Mouse (Mus musculus): ENCODE measurements around the gene Mttp. TPM values are rescaled to one million over a fixed set of nuclear protein-coding genes. Genes with fewer than 3 reads are reported as not detected.
"Not testable (repeated sequence)": the region's sequence is repeated elsewhere in the genome, so short reads cannot be mapped to it uniquely, and the experiment has no call there.

The Mttp gene
- total RNA-seq, 2 experiments from 2014 or later: 5.4 to 6.2 TPM

- intact Hi-C loops (cut with DNase I): no loop called here
- DNase-seq: no peak
These were observed 5.1 kb downstream of the Mttp start for GRCm38 (mm10) chr3:138139663-138140062.

DNA sequence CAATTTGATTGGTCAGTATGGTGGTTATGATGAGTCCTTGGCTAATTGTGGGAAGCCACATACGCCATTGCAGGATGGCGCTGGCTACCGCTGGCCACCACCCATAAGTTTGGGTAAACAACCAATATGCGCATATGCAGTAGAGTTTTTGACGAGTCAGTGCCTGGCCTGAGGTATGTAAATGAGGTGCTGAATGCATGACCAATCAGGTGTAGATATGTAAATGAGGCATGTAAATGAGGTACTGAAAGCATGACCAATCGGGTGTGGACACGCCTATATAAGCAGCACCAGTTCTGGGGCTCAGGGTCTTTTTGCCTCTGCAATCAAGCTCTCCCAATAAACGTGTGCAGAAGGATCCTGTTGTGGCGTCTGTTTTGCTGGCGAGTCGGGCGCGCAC lies 6.6 kb downstream of the Mttp start:
- intact Hi-C loops (cut with DNase I); DNase-seq: not testable (repeated sequence)

DNA sequence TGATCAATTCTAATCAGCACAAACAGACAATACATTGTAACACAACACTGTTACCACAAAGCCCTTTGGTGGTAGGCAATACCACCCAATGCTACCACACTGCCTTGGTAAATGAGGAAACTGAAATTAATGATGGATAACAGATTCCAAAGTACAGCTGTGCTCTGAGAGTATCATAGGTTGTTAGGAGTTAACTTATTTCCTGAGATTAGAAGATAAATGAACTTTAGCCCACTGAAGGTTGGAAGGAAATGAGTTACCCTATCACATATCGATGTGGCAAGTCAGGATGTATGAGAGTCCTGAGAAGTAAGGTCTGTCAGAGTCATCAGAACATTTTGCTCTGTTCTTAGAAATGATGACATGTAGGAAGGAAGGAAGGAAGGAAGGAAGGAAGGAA lies 10.2 kb downstream of the Mttp start:
- intact Hi-C loops (cut with DNase I): no loop called here
- no peak for DNase-seq

DNA sequence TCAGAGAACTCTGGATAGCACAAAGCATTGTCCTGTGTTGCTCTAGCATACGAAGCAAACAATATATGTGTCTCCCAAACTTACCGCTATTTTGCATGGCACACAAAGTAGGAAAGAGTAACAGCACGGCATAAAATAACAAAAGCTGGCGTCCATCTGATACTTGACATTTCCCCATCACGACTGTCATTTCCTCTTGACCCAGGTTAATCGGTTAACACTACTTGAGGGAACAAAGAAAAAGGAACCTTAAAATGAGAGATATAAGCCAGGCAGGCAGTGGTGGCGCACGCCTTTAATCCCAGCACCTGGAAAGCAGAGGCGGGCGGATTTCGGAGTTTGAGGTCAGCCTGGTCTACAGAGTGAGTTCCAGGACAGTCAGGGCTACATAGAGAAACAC lies 10.9 kb downstream of the Mttp start:
- intact Hi-C loops (cut with DNase I): no loop called here
- DNase-seq: no peak

DNA sequence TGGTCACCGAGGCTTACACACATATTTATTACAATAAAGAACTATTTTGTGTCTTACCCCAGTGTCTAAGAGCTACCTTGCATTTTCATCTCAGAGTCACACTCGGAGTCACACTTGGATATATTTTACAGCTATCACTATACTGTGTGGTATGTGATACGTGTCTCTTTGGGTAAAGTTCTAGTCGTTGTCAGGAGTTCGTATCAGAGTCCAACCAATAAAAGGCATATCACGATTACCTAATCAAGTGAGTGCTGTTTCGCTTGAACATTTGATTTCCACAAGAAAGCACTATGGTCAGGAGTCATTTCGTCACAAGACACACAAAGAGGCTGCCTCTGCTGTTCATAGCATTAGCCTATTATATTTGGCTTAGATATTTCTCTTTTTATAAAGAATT lies 11.3 kb downstream of the Mttp start:
- intact Hi-C loops (cut with DNase I): no loop called here
- no peak for DNase-seq

GRCm38 (mm10) chr3:138131168-138131567 lies 13.6 kb downstream of the Mttp start:
- DNase-seq: no peak
- intact Hi-C loops (cut with DNase I): no loop called here

DNA sequence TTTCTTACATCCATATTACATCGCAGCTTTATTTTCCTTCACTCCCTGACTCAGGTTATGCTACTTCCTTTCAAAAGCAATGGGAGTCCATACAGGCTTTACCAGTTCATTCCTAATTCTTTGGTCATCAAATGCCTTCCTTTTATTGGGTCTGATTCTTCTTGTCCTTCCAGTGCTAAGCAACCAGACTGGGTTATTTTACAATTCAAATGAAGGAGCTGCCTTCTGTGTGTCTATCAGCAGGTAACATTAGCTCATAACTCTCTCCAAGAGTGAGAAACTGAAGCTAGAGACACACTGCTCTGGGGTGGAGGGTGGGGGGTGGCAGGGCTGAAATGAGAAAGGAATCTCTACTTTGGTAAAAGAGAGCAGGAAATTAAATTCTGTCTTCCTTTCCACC lies 14.1 kb downstream of the Mttp start:
- DNase-seq: no peak
- intact Hi-C loops (cut with DNase I): no loop called here

- intact Hi-C loops (cut with DNase I): no loop called here
These were observed 15.7 kb downstream of the Mttp start for GRCm38 (mm10) chr3:138129110-138129509.

GRCm38 (mm10) chr3:138123842-138124241 lies 20.9 kb downstream of the Mttp start:
- intact Hi-C loops (cut with DNase I): no loop called here

More at GRCm38 (mm10) chr3:138129110-138129509, 15.7 kb downstream of the Mttp start:
- no peak for DNase-seq

GRCm38 (mm10) chr3:138121461-138121860 lies 23.3 kb downstream of the Mttp start:
- intact Hi-C loops (cut with DNase I): no loop called here
- DNase-seq: no peak

More at GRCm38 (mm10) chr3:138123842-138124241, 20.9 kb downstream of the Mttp start:
- no peak for DNase-seq

- intact Hi-C loops (cut with DNase I): loop anchor here (2.0 to 5.0 kb wide), 2 partner anchors 23 to 37 kb away; partner anchors contain the start of gene Trmt10a
- DNase-seq: no peak
These were observed 25.2 kb downstream of the Mttp start for GRCm38 (mm10) chr3:138119444-138120105.

- DNase-seq: no peak
- intact Hi-C loops (cut with DNase I): loop anchor here (2.0 to 5.0 kb wide), 2 partner anchors 24 to 37 kb away; partner anchors contain the start of gene Trmt10a
These were observed 25.9 kb downstream of the Mttp start for GRCm38 (mm10) chr3:138118831-138119230.

DNA sequence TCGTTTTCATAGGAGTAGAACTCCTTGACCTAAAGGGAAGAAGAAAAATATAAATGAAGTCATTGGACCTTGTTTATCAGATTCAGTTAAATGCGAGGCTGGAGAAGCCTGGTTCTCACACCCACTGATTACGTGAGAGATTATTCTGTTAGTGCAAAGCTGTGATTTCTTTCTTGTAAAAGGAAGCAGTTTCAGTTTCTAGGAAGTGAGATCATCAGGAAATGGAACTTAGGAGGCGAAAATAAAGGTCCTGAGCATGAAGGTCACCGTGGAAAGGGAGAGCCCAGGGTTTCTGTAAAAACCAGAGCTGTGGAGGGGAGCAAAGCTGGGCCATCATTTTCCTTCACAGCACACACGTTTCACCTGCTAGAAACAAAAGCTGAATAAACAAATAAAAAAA lies 26.4 kb downstream of the Mttp start:
- no peak for DNase-seq
- intact Hi-C loops (cut with DNase I): loop anchor here (2.0 to 5.0 kb wide), 2 partner anchors 24 to 36 kb away; partner anchors contain the start of gene Trmt10a

DNA sequence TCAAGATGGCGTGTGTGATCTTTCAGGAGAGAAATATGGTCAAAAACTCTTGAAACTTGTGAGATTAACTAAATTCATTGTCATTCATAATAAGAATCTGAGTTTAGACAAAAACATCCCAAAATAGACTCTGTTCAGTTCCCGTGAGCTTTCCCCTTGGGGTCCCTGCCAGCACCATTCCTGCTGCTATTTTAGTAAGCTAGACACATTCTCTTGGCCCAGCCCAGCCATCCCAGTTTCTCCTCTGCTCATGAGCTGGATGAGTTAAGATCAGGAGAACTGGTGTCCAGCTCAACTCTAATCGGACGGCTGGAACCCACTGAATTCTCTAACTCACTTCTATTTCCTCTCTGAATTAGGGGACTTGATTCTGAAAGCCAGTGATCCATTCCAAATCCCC lies 27.9 kb downstream of the Mttp start:
- DNase-seq: peak; percentile 37 to 60
- intact Hi-C loops (cut with DNase I): loop anchor here (5.0 kb wide), 1 partner anchor 35 kb away; no protein-coding TSS in a partner anchor

DNA sequence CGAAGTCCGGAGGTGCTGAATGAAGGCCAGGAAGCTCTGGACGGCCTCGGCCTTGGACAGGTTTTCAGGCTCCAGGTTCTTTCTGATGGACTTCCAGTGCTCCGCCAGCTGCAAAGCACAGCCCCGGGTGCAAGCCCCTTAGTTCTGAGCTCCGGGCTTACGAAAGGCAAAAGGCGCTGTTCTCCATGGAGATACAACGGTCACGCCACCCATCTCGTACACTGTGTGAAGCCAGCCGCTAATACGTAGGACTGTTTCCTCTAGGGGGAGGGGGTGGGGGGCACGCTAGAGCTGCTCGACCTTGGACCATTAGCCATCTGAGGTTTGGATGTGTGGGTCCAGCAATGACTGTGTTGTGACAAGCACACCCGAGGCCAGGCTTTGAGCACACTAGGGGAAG lies 30.7 kb downstream of the Mttp start:
- intact Hi-C loops (cut with DNase I): no loop called here
- DNase-seq: no peak

- DNase-seq: no peak
- intact Hi-C loops (cut with DNase I): no loop called here
These were observed 33.6 kb downstream of the Mttp start for GRCm38 (mm10) chr3:138110910-138111782.

DNA sequence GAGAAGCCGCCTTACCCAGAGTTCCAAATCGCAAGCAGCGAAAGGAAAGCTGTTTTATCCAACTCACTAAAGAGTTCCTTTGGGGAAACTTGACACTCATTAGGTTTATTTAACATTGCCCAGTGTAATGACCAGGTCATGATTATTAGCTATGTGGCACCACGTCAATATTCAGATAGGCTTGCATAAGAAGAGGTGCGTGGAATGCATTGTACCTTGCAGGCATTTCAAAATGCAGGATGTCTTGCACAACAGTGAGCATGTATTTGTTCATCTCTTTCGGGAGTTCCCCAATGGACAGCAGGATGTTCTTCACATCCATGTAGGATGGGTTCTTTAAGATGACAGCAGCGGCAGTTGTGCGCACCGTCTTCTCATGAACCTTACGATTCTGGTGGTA lies 37.9 kb downstream of the Mttp start:
- intact Hi-C loops (cut with DNase I): no loop called here
- no peak for DNase-seq

- DNase-seq: no peak
These were observed 39.7 kb downstream of the Mttp start for GRCm38 (mm10) chr3:138105056-138105455.

GRCm38 (mm10) chr3:138103690-138104089 lies 41.1 kb downstream of the Mttp start:
- DNase-seq: no peak

More at GRCm38 (mm10) chr3:138105056-138105455, 39.7 kb downstream of the Mttp start:
- intact Hi-C loops (cut with DNase I): no loop called here

DNA sequence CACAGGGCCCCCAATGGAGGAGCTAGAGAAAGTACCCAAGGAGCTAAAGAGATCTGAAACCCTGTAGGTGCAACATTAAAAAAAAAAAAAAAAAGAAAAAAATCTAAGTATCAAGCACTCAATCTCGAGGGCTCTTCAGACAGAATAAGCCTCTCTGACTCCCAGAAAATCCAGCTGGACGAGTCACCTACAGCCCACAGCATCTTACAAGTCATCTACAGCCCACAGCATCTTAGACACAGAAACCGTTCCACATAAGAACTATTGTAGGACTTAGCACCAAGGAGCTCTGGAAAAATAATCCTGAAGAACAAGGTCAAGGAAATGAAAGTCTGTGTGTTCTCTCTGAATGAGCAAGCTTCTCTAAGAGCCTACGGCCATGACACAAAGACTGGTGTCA lies 42.8 kb downstream of the Mttp start:
- DNase-seq: no peak
- intact Hi-C loops (cut with DNase I): no loop called here

More at GRCm38 (mm10) chr3:138103690-138104089, 41.1 kb downstream of the Mttp start:
- intact Hi-C loops (cut with DNase I): no loop called here

DNA sequence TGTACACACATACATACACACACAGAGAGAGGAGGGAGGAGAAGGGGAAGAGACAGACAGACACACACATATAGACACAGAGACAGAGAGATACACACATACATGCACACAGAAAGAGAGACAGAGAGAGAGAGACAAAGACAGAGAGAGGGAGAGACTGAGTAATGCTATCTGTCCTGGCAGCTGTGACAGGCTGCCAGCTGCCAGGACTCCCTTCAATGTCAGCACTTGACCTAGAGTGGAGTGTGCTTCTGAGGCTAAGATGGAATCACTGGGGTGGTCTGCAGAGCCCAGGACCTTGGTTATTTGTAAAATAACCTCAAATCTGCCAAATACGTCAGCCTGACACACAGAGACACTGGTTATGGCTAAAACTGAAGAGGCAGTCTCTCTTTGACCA lies 47.0 kb downstream of the Mttp start:
- no peak for DNase-seq
- intact Hi-C loops (cut with DNase I): no loop called here

Data from heart, postnatal 36 days (tissue).